Mouse (Mus musculus) intestine, embryonic 16.5 days (tissue): ENCODE results near the gene Fank1. TPM values are rescaled to one million over a fixed set of nuclear protein-coding genes. Genes with fewer than 3 reads are reported as not detected.

Experiments
- ATAC-seq: fragments of 200-750 bp; cut with Nextera tagmentation; 2 replicates; pipeline ENCODE4 v1.8.0; 2017; ENCODE audit warnings: moderate TSS enrichment, moderate library complexity
- H3K27ac ChIP-seq: fragments of 300-500 bp; sonication (generic); 2 replicates; pipeline ENCODE4 v1.5.1; 2014; ENCODE audit warnings: mild to moderate bottlenecking, low read length
- H3K27me3 ChIP-seq: fragments of 300-500 bp; sonication (generic); replicated peaks from 2 replicates; pipeline ENCODE4 v1.6.1; 2014; ENCODE audit warnings: low read length, control low read depth, mixed read lengths; ENCODE audit not compliant: control insufficient read depth, insufficient read depth
- H3K36me3 ChIP-seq: fragments of 300-500 bp; sonication (generic); 2 replicates; pipeline ENCODE4 v1.6.1; 2014; ENCODE audit warnings: low read length, control low read depth; ENCODE audit not compliant: control insufficient read depth, insufficient read depth
- H3K4me1 ChIP-seq: fragments of 300-500 bp; sonication (generic); 2 replicates; pipeline ENCODE4 v1.6.1; 2014; ENCODE audit warnings: low read length, control low read depth, mixed read lengths; ENCODE audit not compliant: control insufficient read depth, insufficient read depth
- H3K4me2 ChIP-seq: fragments of 300-500 bp; sonication (generic); 2 replicates; pipeline ENCODE4 v1.6.1; 2014; ENCODE audit warnings: low read depth, low read length, control low read depth
- H3K4me3 ChIP-seq: fragments of 300-500 bp; sonication (generic); 2 replicates; pipeline ENCODE4 v1.5.1; 2014; ENCODE audit warnings: mild to moderate bottlenecking, low read length
- H3K9ac ChIP-seq: fragments of 300-500 bp; sonication (generic); 2 replicates; pipeline ENCODE4 v1.6.1; 2014; ENCODE audit warnings: low read depth, low read length
- H3K9me3 ChIP-seq: fragments of 300-500 bp; sonication (generic); 2 replicates; pipeline ENCODE4 v1.6.1; 2016; ENCODE audit warnings: low read length, control low read depth; ENCODE audit not compliant: control insufficient read depth
- WGBS: fragments of 180-500 bp; shearing (Covaris S2); extraction: QIAGEN DNeasy Blood & Tissue Kit; methylation state at CpG from one replicate; pipeline ENCODE4 v1.1.7; 2014; 5-methylcytosine and 5-hydroxymethylcytosine counted together
- polyA plus RNA-seq: library from polyadenylated mRNA; unstranded; fragments of >200 nt; fragmentation: Nextera tagmentation; extraction: Ambion mirVana; gene quantifications from 2 replicates; pipeline ENCODE4 v1.2.1, GENCODE M21; 2015

The Fank1 gene
- polyA plus RNA-seq, 1 experiment from 2014 or later, result 0.54 TPM

DNA sequence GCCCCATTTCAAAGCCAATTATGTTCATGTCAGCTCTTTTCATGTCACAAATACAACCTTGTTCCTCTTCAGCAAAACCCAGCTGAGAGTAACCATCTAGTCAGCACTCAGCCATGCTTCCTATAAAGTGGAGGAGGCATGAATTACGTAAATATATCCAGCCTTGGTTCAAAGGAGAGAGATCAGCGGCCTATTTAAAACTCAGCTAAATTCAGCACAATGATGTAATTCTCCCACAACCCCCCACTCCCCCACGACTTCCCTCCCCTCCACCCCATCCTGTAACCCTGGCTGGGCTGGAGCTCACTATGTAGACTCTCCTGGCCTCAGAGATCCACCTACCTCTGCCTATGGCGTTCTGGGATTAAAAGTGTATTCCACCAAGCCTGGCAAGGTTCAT, 32.0 kb upstream of the Fank1 start:
- H3K9me3 ChIP-seq, result no peaks in the 10 kb centered on the region
- no peak overlapping the region for H3K4me2 ChIP-seq
- H3K4me3 ChIP-seq, result no peak overlapping the region
- no peaks in the 10 kb centered on the region for H3K4me1 ChIP-seq
- 0 out of 2 replicates have a peak, but pooled peaks have one; percentile 27 for ATAC-seq
- no peaks in the 10 kb centered on the region for H3K27me3 ChIP-seq
- H3K36me3 ChIP-seq, result peaks cover 2% of the 10 kb centered on the region; the same call in 1 of the 2 replicates
- 43% methylated on average over 4 of the region's 4 CpGs for WGBS
- no peak overlapping the region for H3K9ac ChIP-seq
- H3K27ac ChIP-seq, result 0 out of 2 replicates have a peak overlapping the region, but pooled peaks have one; percentile 12

DNA sequence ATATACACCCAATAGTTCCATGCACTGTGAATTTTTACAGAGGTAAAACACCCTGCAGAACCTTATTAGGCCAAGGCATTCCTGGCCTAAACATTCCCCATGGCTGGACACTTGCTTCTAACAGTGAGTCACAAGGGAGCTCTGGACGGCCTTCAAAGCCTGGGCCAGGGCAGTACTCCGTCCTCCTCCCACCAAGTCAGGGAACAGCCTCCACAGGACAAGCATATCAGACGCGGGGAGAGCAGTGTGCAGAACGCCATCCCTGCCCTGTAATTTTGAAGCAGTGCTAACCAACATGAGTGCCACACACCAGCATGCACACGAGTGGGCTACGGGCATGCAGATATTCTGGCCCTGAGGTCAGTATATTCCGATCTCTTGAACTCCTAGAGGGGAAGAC, 29.3 kb upstream of the Fank1 start:
- WGBS, result 82% methylated on average over 8 of the region's 8 CpGs
- Histone ChIP-seq H3K9ac (no peak overlapping the region), H3K36me3 (0 out of 2 replicates have a peak, but pooled peaks cover 2% of the 10 kb centered on the region)

DNA sequence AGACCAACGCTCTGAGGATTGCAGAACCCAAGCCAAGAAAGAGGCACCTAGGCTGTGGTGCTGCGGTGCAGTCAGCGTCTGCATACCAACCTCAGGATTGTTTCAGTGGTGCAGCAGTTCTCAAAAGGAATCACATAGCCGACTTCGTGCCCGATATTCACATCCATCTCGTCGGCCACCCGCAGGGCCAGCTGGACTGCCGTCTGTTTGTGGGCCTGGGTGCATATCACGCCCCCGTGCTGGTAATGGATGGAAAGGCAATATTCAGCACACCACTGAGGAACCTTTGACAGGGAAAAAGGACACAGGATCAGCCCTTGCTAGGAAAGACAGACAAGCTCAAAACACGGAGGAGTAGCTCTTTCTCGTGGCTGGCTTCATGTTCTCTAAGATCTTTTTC, 27.9 kb upstream of the Fank1 start:
- no peak overlapping the region for H3K9ac ChIP-seq
- no peak overlapping the region for H3K4me3 ChIP-seq
- ATAC-seq, result no peak
- H3K36me3 ChIP-seq, result 0 out of 2 replicates have a peak, but pooled peaks cover 2% of the 10 kb centered on the region
- WGBS, result 77% methylated on average over 14 of the region's 14 CpGs
- H3K27me3 ChIP-seq, result no peaks in the 10 kb centered on the region
- H3K27ac ChIP-seq, result peak overlapping the region; percentile 7; the same call in 1 of the 2 replicates
- H3K4me2 ChIP-seq, result no peak overlapping the region
- peaks cover 10% of the 10 kb centered on the region; the same call in 1 of the 2 replicates for H3K4me1 ChIP-seq
- H3K9me3 ChIP-seq, result no peaks in the 10 kb centered on the region

More for the DNA sequence above, 29.3 kb upstream of the Fank1 start:
- H3K9me3 ChIP-seq, result no peaks in the 10 kb centered on the region
- ATAC-seq, result no peak
- no peaks in the 10 kb centered on the region for H3K27me3 ChIP-seq
- no peak overlapping the region for H3K4me2 ChIP-seq
- no peak overlapping the region for H3K4me3 ChIP-seq
- H3K27ac ChIP-seq, result 0 out of 2 replicates have a peak overlapping the region, but pooled peaks have one; percentile 21
- peaks cover 10% of the 10 kb centered on the region; the same call in 1 of the 2 replicates for H3K4me1 ChIP-seq

DNA sequence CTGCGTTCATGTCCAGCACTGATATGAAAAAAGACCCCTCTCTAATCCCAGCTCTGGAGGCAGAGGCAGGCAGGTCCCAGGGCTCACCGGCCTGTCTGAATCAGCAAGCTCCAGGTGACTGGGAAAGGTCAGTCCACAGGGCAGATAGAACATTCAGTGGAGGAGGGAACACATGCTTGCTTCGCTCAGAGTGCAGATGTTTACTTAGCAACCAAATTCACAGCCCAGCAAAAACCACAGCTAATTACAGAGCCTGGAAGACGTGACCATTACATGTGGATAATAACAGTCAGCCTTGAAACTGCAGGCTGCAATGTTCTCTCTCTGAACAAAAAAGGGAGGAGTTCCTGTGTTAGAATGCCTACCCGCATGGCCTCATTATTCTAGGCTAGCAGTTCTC, 26.0 kb upstream of the Fank1 start:
- no peaks in the 10 kb centered on the region for H3K9me3 ChIP-seq
- H3K4me1 ChIP-seq, result peaks cover 10% of the 10 kb centered on the region; the same call in 1 of the 2 replicates
- H3K27me3 ChIP-seq, result no peaks in the 10 kb centered on the region
- no peak overlapping the region for H3K9ac ChIP-seq
- H3K4me3 ChIP-seq, result no peak overlapping the region
- H3K4me2 ChIP-seq, result no peak overlapping the region
- 61% methylated on average over 5 of the region's 5 CpGs for whole genome bisulfite sequencing
- H3K36me3 ChIP-seq, result 0 out of 2 replicates have a peak, but pooled peaks cover 2% of the 10 kb centered on the region
- peak overlapping the region; percentile 56 for H3K27ac ChIP-seq
- peak; percentile 82 for ATAC-seq

DNA sequence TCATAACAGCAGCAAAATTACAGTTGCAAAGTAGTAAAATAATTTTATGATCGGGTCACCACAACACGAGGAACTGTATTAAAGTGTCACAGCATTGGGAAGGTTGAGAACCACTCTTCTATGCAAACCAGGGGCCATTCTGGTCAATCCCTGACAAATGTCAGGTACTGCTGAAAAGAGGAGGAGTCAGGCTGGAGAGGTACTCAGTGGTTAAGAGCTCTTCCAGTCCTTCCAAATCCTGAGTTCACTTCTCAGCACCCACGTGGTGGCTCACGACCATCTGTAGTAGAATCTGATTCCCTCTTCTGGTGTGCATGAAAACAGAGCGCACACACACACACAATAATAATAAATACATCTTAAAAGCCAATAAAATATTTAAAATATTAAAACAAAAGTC, 25.5 kb upstream of the Fank1 start:
- Histone ChIP-seq H3K9ac (no peak overlapping the region), H3K27ac (peak overlapping the region; percentile 30), H3K27me3 (no peaks in the 10 kb centered on the region), H3K4me3 (no peak overlapping the region), H3K4me2 (no peak overlapping the region), H3K9me3 (no peaks in the 10 kb centered on the region), H3K4me1 (peaks cover 10% of the 10 kb centered on the region; the same call in 1 of the 2 replicates), H3K36me3 (0 out of 2 replicates have a peak, but pooled peaks cover 2% of the 10 kb centered on the region)
- no peak; the same call in 1 of the 2 replicates for ATAC-seq
- 81% methylated on average over 5 of the region's 5 CpGs for WGBS

DNA sequence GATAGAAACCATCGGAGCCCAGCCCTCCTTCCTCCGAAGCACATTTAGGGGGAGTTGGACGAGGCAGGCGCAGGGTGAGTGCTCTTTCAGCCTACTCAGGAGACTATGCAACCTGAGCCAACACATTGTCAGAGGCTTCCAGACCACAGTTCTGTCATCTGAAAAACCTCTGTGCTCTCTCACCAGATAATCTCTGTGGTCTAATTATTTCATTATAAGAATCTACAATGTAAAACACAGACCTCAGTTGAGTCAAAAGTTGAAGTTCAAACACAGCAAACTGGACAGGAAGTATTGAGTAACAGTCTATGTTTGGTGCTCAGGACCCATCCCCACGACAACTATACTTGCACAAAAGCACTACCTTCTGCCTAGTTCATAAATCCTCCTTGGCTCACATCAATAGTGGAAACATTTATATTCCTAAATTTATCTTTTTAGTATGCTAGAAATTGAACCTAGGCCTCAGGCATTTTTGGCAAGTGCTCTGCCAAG, 18.7 kb upstream of the Fank1 start:
- Histone ChIP-seq H3K36me3 (peaks cover 3% of the 10 kb centered on the region; the same call in 1 of the 2 replicates), H3K4me2 (no peak overlapping the region), H3K27ac (no peak overlapping the region), H3K4me1 (peaks cover 7% of the 10 kb centered on the region; the same call in 1 of the 2 replicates), H3K9me3 (no peaks in the 10 kb centered on the region), H3K27me3 (no peaks in the 10 kb centered on the region), H3K9ac (no peak overlapping the region), H3K4me3 (no peak overlapping the region)
- 60% methylated on average over 5 of the region's 5 CpGs for WGBS
- no peak for ATAC-seq

DNA sequence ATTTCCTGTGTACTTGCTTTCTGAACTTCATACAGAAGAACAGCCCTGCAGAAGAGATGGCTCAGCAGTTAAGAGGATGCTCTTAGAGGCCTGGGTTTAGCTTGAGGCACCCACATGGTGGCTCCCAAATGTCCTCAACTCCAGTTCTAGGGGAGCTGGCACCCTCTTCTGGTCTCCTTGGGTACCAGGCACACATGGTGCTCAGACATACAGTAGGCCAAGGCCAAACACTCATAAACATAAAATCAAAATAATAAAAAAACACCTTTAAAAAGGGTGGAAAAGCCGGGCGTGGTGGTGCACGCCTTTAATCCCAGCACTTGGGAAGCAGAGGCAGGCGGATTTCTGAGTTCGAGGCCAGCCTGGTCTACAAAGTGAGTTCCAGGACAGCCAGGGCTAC, 17.9 kb upstream of the Fank1 start:
- Histone ChIP-seq H3K9ac (no peak overlapping the region), H3K36me3 (peaks cover 3% of the 10 kb centered on the region; the same call in 1 of the 2 replicates), H3K27me3 (no peaks in the 10 kb centered on the region), H3K4me3 (no peak overlapping the region), H3K4me2 (no peak overlapping the region), H3K27ac (no peak overlapping the region), H3K9me3 (no peaks in the 10 kb centered on the region), H3K4me1 (peaks cover 9% of the 10 kb centered on the region)
- over 99% methylated on average over 5 of the region's 5 CpGs for WGBS
- ATAC-seq, result no peak

DNA sequence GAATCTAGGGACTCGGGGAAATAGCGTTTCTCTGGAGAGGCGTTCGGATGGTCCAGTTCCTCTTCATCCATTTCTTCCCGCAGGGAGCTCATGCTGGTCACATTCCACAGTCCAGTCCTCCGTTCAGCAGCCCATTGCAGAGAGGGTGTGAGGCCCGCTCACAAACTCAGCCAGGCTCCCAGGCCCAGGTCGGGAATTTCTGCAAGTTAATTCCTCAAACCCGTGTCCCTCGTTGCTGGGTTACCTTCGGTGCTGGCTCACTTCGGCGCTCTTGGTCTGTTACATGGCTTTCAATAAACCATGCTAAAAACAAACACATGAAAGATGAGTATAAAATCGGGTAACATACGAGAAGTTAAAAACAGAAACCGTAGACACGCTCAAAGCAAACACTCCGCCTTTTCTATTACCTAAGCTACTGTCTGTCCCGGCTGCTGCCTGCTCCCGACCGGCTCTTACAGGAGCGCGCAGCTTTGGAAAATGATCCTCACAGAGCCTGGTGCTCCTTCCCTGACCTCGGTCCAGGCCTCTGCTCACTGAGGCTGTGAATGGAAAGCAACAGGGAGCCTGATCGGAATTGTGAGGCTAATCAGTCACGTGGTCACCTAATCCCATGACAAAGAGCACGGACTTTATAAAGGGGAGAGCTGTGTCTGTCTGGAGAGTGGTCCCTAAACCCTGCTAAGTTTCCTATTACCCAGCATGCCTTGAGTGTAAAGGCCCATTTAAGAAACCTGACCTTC, 16.9 kb upstream of the Fank1 start:
- peak; percentile 62 for ATAC-seq
- peak overlapping the region; percentile 23; the same call in 1 of the 2 replicates for H3K27ac ChIP-seq
- WGBS, result 23% methylated on average over 27 of the region's 27 CpGs

DNA sequence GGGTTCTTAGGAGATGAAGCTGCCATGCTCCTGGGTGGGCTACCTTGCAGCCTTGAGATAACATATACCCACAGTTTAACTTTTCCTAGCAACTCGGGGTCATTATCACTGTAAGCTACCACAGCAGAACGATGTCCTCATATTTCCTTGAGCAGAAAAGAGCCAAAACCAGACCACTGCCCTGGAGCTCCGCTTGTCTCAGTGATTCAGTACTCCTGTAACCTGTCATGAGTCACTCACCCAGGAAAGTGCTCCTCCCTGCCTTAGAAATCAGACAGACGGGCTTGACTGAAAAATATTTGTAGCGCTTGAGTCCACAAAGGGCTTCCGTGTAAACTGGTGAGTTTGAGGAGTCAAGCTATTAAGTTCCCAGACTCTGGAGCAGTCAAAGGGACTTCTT, 14.0 kb upstream of the Fank1 start:
- Histone ChIP-seq H3K27ac (peak overlapping the region; percentile 7; the same call in 1 of the 2 replicates), H3K27me3 (no peaks in the 10 kb centered on the region), H3K4me1 (peaks cover 12% of the 10 kb centered on the region), H3K4me3 (no peak overlapping the region), H3K36me3 (peaks cover 3% of the 10 kb centered on the region; the same call in 1 of the 2 replicates), H3K9ac (no peak overlapping the region), H3K4me2 (no peak overlapping the region), H3K9me3 (no peaks in the 10 kb centered on the region)
- 70% methylated on average over 6 of the region's 6 CpGs for WGBS
- ATAC-seq, result no peak

More for the DNA sequence above, 16.9 kb upstream of the Fank1 start:
- H3K4me2 ChIP-seq, result peak overlapping the region; percentile 26
- no peaks in the 10 kb centered on the region for H3K27me3 ChIP-seq
- peaks cover 12% of the 10 kb centered on the region for H3K4me1 ChIP-seq
- no peak overlapping the region; the same call in 1 of the 2 replicates for H3K9ac ChIP-seq
- H3K4me3 ChIP-seq, result no peak overlapping the region
- no peaks in the 10 kb centered on the region for H3K9me3 ChIP-seq
- H3K36me3 ChIP-seq, result peaks cover 3% of the 10 kb centered on the region; the same call in 1 of the 2 replicates
